Comparison of ENCODE assay signal across 14 mouse cellular contexts in genomic region chr2:120030380-120030779, GRCm38 (mm10).
"Had no signal": no experiment of that assay in that cellular context is flagged by ENCODE, and none has a peak within 500 bp of the region (broad histone marks: within the 10 kb centered on the region; RNA-seq: fewer than 3 reads in every experiment).

No protein-coding gene starts in this region.

- H3K9me3 ChIP-seq: hindbrain, embryonic 15.5 days; limb, embryonic 15.5 days; lung, embryonic 15.5 days; neural tube, embryonic 12.5 days had no signal

- H3K4me2 ChIP-seq: hindbrain, embryonic 15.5 days; limb, embryonic 15.5 days; lung, embryonic 15.5 days; neural tube, embryonic 12.5 days had no signal

- H3K27ac ChIP-seq: hindbrain, embryonic 15.5 days; limb, embryonic 15.5 days; lung, embryonic 15.5 days; neural tube, embryonic 12.5 days had no signal

- H3K27me3 ChIP-seq: hindbrain, embryonic 15.5 days; limb, embryonic 15.5 days; lung, embryonic 15.5 days; neural tube, embryonic 12.5 days had no signal

- H3K4me3 ChIP-seq: hindbrain, embryonic 15.5 days; limb, embryonic 15.5 days; lung, embryonic 15.5 days; myocyte; neural tube, embryonic 12.5 days had no signal

- H3K9ac ChIP-seq: hindbrain, embryonic 15.5 days; limb, embryonic 15.5 days; lung, embryonic 15.5 days; neural tube, embryonic 12.5 days had no signal

- ATAC-seq: intestine, postnatal 0 days had no signal

- DNase-seq: kidney, adult 8-10 months; kidney, postnatal 25 days; layer of hippocampus, adult 9-11 months; layer of hippocampus, postnatal 36 days; midbrain, embryonic 14.5 days; right cerebral cortex, postnatal 4 days; spleen, adult 18-20 months; thymus, postnatal 36 days had no signal
